Mouse (Mus musculus) spleen, adult 18-20 months (tissue): ENCODE measurements at regions not wholly inside any gene's neighbourhood (a gene's known extent, or its start where the extent isn't known, plus 50 kb on each side); places are given as distances from the start of the nearest gene placed in this dataset.
"Not testable (repeated sequence)": the region's sequence is repeated elsewhere in the genome, so short reads cannot be mapped to it uniquely, and the experiment has no call there.

ENCODE experiments used
- DNase-seq, 2 experiments: peaks; one replicate each; pipeline ENCODE4 v3.0.0; 2022; ENCODE audit warnings: mixed read lengths in 2 of 2

GRCm38 (mm10) chr12:15651293-15651692 lies 165.4 kb downstream of the Trib2 start:
- DNase-seq: no peak

GRCm38 (mm10) chr12:15649906-15650305 lies 166.8 kb downstream of the Trib2 start:
- DNase-seq: no peak

- DNase-seq: no peak
These were observed 167.5 kb downstream of the Trib2 start for GRCm38 (mm10) chr12:15649226-15649625.

- DNase-seq: no peak
These were observed 172.5 kb downstream of the Trib2 start for GRCm38 (mm10) chr12:15644074-15644672.

- DNase-seq: no peak
These were observed 173.1 kb downstream of the Trib2 start for GRCm38 (mm10) chr12:15643669-15644068.

GRCm38 (mm10) chr12:15640320-15640719 lies 176.4 kb downstream of the Trib2 start:
- no peak for DNase-seq

GRCm38 (mm10) chr12:15629971-15630370 lies 186.8 kb downstream of the Trib2 start:
- DNase-seq: no peak

GRCm38 (mm10) chr12:15619521-15619920 lies 197.2 kb downstream of the Trib2 start:
- DNase-seq: no peak

GRCm38 (mm10) chr12:15617312-15617711 lies 199.4 kb downstream of the Trib2 start:
- DNase-seq: no peak

GRCm38 (mm10) chr12:15611847-15612580 lies 204.7 kb downstream of the Trib2 start:
- no peak for DNase-seq

GRCm38 (mm10) chr12:15607091-15607490 lies 209.6 kb downstream of the Trib2 start:
- DNase-seq: no peak

- DNase-seq: no peak
These were observed 210.6 kb downstream of the Trib2 start for GRCm38 (mm10) chr12:15606095-15606494.

GRCm38 (mm10) chr12:15604630-15605029 lies 212.1 kb downstream of the Trib2 start:
- no peak for DNase-seq

- DNase-seq: no peak
These were observed 212.8 kb downstream of the Trib2 start for GRCm38 (mm10) chr12:15603885-15604284.

GRCm38 (mm10) chr12:15603319-15603718 lies 213.4 kb downstream of the Trib2 start:
- DNase-seq: no peak

- DNase-seq: no peak
These were observed 222.0 kb downstream of the Trib2 start for GRCm38 (mm10) chr12:15594704-15595103.

GRCm38 (mm10) chr12:15587864-15588263 lies 228.9 kb downstream of the Trib2 start:
- not testable (repeated sequence) for DNase-seq

- no peak for DNase-seq
These were observed 229.8 kb downstream of the Trib2 start for GRCm38 (mm10) chr12:15586706-15587442.

GRCm38 (mm10) chr12:15585845-15586244 lies 230.9 kb downstream of the Trib2 start:
- no peak for DNase-seq

GRCm38 (mm10) chr12:15584721-15585120 lies 232.0 kb downstream of the Trib2 start:
- no peak for DNase-seq

- no peak for DNase-seq
These were observed 250.0 kb downstream of the Trib2 start for GRCm38 (mm10) chr12:15566785-15567109.

- no peak for DNase-seq
These were observed 250.6 kb downstream of the Trib2 start for GRCm38 (mm10) chr12:15565941-15566784.

GRCm38 (mm10) chr12:15562826-15563225 lies 253.9 kb downstream of the Trib2 start:
- no peak for DNase-seq
